Mouse (Mus musculus): Measurements from ENCODE around the gene Bcl2a1a.
"Not testable (repeated sequence)": the region's sequence is repeated elsewhere in the genome, so short reads cannot be mapped to it uniquely, and the experiment has no call there.

The Bcl2a1a gene

DNA sequence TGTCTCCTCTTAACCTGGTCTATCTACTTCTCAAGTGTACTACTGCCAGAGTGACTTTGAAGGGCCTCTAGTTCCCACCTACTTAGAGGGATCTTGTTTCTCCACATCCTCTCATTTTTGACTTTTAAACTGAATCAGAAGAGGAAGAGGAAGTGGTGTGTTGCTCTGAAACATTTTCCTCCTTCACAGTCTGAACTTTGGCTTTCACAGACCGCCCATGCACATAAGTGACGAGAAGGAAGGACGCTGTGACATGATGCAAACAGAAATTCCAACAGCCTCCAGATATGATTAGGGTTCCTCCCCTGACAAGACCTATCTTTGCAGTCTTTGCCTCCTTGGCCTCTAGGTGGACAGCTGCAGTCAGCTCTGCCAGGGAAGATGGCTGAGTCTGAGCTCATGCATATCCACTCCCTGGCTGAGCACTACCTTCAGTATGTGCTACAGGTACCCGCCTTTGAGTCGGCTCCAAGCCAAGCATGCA, at the start of gene Bcl2a1a:
Gene Bcl2a1a (plus strand): TSS at position 231 of the 484 bp plus-strand sequence.
- DNase-seq (ENCODE audit: low spot score), result not testable (repeated sequence)

DNA sequence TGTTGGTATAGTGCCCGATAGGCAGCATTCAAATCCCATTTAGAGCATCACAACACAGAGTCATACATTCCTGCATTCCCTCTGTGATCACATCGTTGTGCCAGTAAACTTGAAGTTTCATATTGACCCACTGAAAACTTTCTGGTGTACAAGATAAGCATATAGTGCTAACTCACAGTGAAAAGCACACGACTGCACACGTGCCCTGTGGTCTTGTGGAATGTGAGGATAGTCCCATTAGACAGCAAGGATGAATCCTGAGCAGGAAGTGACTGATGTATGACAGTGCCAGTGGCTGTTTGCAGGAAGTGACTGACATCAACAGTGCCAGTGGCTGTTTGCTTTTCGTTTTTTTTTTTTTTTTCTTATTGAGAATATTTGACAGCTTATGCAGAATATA, 40.1 kb upstream of the Bcl2a1a start:
- not testable (repeated sequence) for DNase-seq (ENCODE audit: low spot score)

GRCm38 (mm10) chr9:88938312-88938711, 18.4 kb upstream of the Bcl2a1a start:
- DNase-seq (ENCODE audit: low spot score), result not testable (repeated sequence)

DNA sequence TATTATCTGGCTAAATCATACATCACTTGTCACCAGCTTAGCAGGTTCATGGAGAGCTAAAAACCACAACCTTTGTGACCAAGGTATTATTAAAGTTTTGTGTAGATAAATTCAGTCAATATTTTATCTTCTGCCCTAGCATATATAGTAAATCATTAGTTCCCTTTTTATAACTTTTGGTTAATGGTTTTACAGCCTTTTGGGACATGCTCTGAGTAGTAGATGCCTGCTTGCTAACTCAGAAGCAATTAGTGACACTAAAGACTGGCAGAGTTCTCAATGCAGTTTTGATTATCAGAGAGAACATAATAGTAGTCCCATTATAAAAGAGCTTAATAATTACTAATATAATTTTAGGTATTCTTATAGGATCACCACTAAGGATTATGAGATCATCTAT, 5.2 kb upstream of the Bcl2a1a start:
- not testable (repeated sequence) for DNase-seq (ENCODE audit: low spot score)

- DNase-seq (ENCODE audit: low spot score), result not testable (repeated sequence)
These were observed 3.5 kb upstream of the Bcl2a1a start for GRCm38 (mm10) chr9:88953151-88953550.

DNA sequence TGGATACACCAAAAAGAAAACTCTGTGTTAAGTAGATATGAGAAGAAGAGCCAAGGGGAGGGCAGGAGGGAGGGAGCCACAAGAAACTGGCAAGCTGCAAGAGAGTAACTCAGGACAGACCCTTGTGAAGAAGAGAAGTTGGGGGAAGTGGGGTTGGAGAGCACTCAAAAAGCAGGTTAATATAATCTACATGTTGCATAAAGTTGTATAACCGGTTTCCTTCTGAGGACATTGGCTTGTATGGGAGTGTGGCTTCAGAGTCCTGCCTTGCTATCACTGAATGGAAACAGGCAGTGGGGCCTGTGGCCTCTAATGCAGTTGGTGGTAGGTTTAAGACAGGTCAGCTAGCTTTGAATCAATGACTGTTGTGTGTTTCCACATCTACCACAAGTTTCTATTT, 1.5 kb upstream of the Bcl2a1a start:
- DNase-seq (ENCODE audit: low spot score), result not testable (repeated sequence)

GRCm38 (mm10) chr9:88956035-88956434, 665 bp upstream of the Bcl2a1a start:
- not testable (repeated sequence) for DNase-seq (ENCODE audit: low spot score)

DNA sequence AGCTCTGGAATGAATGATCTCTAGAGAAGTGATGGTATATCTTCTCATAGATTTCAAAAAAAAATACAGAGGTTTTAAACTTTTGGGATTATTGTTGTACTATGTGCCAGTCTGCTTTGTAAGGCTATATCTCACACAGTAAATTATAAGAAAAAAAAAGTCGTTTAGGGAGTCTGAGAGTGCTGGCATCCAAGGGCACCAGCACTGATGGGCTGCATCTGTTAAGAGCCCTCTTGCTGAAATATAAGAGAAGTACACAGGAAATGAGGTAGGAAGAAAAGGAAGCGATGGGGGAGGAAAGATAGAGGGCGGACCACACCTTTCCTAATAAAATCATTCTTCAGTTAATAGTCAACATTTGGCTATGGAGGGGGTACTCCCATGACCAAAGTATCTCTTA, 2.2 kb downstream of the Bcl2a1a start:
- DNase-seq (ENCODE audit: low spot score), result no peak

- DNase-seq (ENCODE audit: low spot score), result not testable (repeated sequence)
These were observed 3.3 kb downstream of the Bcl2a1a start for GRCm38 (mm10) chr9:88959981-88960380.

- DNase-seq (ENCODE audit: low spot score), result not testable (repeated sequence)
These were observed 9.8 kb downstream of the Bcl2a1a start for GRCm38 (mm10) chr9:88966462-88966861.

GRCm38 (mm10) chr9:88969502-88969901, 12.8 kb downstream of the Bcl2a1a start:
- not testable (repeated sequence) for DNase-seq (ENCODE audit: low spot score)

DNA sequence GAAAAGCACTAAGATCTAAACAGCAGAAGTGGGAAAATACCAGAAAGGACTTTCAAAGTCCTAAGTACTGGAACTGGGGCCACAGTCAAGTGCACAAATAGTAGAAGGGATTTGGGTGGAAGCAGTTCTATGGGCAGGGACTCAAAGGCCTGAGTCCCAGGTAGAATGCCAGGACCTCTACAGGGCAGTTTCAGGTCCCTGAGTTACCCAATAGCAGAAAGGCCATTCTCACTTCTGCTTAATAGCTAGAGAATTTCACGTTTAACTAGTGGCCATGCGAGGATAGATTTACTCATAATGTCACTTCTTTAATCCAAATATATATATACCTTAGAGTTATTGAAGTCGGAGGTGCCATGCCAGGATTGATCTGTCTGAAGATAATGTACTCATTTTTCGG, 20.2 kb downstream of the Bcl2a1a start:
- not testable (repeated sequence) for DNase-seq (ENCODE audit: low spot score)

GRCm38 (mm10) chr9:88979781-88980180, 23.1 kb downstream of the Bcl2a1a start:
- DNase-seq (ENCODE audit: low spot score), result not testable (repeated sequence)

GRCm38 (mm10) chr9:89001541-89001940, 44.8 kb downstream of the Bcl2a1a start:
- DNase-seq (ENCODE audit: low spot score), result not testable (repeated sequence)

Data from urinary bladder, postnatal 25 days (tissue).